Mouse (Mus musculus) embryonic fibroblast, embryonic 13.5 days (primary cell): Measurements from ENCODE around the gene Gm21988.

ENCODE experiments used
- CTCF ChIP-seq: IDR thresholded peaks from 2 replicates; pipeline ENCODE4 v1.5.1; 2011; ENCODE audit warnings: mild to moderate bottlenecking, control low read depth, low read length, moderate library complexity, borderline replicate concordance; ENCODE audit not compliant: insufficient read depth
- POLR2A ChIP-seq: IDR thresholded peaks from 2 replicates; pipeline ENCODE4 v1.6.1; 2011; ENCODE audit warnings: low read depth, mild to moderate bottlenecking, control low read depth, low read length, moderate library complexity

DNA sequence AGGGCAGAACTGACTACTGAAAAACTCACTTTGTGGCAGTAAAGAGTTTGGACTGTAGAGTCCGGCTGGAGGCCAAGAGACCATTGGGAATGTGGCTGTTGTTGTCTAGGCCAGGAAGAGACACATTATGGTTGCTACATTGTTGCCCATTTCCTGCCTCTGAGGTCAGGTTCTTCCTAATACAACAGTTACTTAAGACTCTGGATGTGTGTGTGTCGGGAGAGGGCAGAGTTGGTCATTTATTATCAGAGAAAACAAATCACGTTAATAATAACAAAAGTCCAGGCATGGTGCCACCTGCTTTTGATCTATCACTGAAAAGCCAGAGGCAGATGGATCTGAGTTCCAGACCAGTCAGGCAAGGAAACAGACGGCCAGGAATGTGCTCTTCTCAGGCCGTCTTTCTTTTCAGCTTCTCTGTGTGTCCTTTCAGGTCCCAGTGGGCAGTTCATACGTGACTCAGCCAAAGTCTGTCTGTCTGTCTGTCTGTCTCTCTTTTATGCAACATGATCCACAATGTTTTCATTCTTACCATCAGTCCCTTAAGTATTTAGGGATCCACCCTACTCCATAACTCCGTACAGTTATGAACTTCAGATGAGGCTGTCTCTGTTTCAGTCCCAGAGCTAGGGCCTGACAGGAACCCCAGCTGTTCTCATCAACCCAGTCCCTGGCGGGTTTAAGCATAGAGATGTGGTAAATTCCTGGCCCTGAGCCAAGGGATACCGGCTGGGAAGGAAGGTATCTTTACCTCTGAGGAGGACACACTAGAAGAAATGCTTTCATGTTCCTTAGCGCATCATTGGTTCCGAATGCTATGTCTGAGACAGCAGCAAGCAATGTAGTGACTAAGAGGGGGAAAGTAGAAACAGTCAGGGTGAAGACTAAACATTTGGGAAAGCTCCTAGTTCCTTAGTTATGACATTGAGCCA, 46.0 kb downstream of the Gm21988 start:
- TF ChIP-seq POLR2A: no peak
- no peak for TF ChIP-seq CTCF
